Mouse (Mus musculus) lung, postnatal 10 days (tissue): ENCODE data around the gene Ddit4l.
"Not testable (repeated sequence)": the region's sequence is repeated elsewhere in the genome, so short reads cannot be mapped to it uniquely, and the experiment has no call there.

Source experiments
- DNase-seq: peaks from one replicate; pipeline ENCODE4 v3.0.0; 2021

Ddit4l gene

GRCm38 (mm10) chr3:137649112-137649511 lies 27.7 kb downstream of the Ddit4l start:
- DNase-seq, result no peak

- no peak for DNase-seq
These were observed 31.4 kb downstream of the Ddit4l start for GRCm38 (mm10) chr3:137652853-137653252.

DNA sequence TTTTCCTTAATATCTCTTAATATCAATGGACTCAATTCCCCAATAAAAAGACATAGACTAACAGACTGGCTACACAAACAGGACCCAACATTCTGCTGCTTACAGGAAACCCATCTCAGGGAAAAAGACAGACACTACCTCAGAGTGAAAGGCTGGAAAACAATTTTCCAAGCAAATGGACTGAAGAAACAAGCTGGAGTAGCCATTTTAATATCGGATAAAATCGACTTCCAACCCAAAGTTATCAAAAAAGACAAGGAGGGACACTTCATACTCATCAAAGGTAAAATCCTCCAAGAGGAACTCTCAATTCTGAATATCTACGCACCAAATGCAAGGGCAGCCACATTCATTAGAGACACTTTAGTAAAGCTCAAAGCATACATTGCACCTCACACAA lies 49.8 kb downstream of the Ddit4l start, which contains the start of gene Gm21962:
Gene Gm21962, plus strand, starts transcription at position 301 of the 400 bp plus-strand sequence.
- DNase-seq, result not testable (repeated sequence)
